Comparison of ENCODE assay signal across 12 mouse cellular contexts in genomic region chr4:53715977-53716376, GRCm38 (mm10). TPM values are rescaled to one million over a fixed set of nuclear protein-coding genes. Genes with fewer than 3 reads are reported as not detected.
A peak's percentile ranks its signal among the peaks of the same experiment; 100 is the strongest.
DNase-seq lines count a peak whose midpoint lies in the region; ATAC-seq and TF ChIP-seq lines count a peak whose summit lies in the region.
"Had no signal": no experiment of that assay in that cellular context is flagged by ENCODE, and none has a peak within 500 bp of the region (broad histone marks: within the 10 kb centered on the region; RNA-seq: fewer than 3 reads in every experiment).

No protein-coding gene starts in this region.

- no peaks in the 10 kb centered on the region for H3K9me3 ChIP-seq in heart, postnatal 0 days (replicated peaks; ENCODE audit: control insufficient read depth, low read length)
- H3K9me3 ChIP-seq in heart, embryonic 11.5 days (replicated peaks; ENCODE audit: control insufficient read depth, low read length) = no peaks in the 10 kb centered on the region
- H3K9me3 ChIP-seq: hindbrain, embryonic 13.5 days had no signal

- no peak overlapping the region for H3K4me3 ChIP-seq in heart, postnatal 0 days (ENCODE audit: low read depth, low read length)
- no peak overlapping the region for H3K4me3 ChIP-seq in heart, embryonic 11.5 days (ENCODE audit: low read depth, low read length)
- H3K4me3 ChIP-seq in thymus, adult 2 months (ENCODE audit: control insufficient read depth, insufficient read depth, low read length) = no peak overlapping the region

- no peak overlapping the region for H3K27ac ChIP-seq in heart, postnatal 0 days (ENCODE audit: low read depth)
- H3K27ac ChIP-seq in heart, embryonic 11.5 days (ENCODE audit: low read depth, low read length) = no peak overlapping the region
- H3K27ac ChIP-seq in thymus, adult 2 months (ENCODE audit: control insufficient read depth, insufficient read depth, low read length) = no peak overlapping the region
- H3K27ac ChIP-seq: hindbrain, embryonic 13.5 days had no signal

- H3K9ac ChIP-seq in heart, postnatal 0 days (replicated peaks; ENCODE audit: low read depth, low read length) = no peak overlapping the region
- no peak overlapping the region for H3K9ac ChIP-seq in heart, embryonic 11.5 days (ENCODE audit: low read depth, low read length)
- H3K9ac ChIP-seq: hindbrain, embryonic 13.5 days had no signal

- no peaks in the 10 kb centered on the region for H3K27me3 ChIP-seq in heart, postnatal 0 days (ENCODE audit: control insufficient read depth, insufficient read depth, low read length)
- H3K27me3 ChIP-seq in heart, embryonic 11.5 days (ENCODE audit: control insufficient read depth, insufficient read depth, low read length) = no peaks in the 10 kb centered on the region
- H3K27me3 ChIP-seq in thymus, adult 2 months (ENCODE audit: control insufficient read depth, insufficient read depth, low read length) = no peaks in the 10 kb centered on the region
- H3K27me3 ChIP-seq: hindbrain, embryonic 13.5 days had no signal

- TF ChIP-seq CTCF in heart, postnatal 0 days (IDR thresholded peaks at IDR 0.05; ENCODE audit: low read depth) = peak; percentile 14; the same call in 1 of the 2 replicates
- TF ChIP-seq CTCF in thymus, adult 2 months (IDR thresholded peaks at IDR 0.05; ENCODE audit: borderline replicate concordance, control insufficient read depth, extremely low read depth, insufficient read depth, low read length, poor library complexity) = 0 out of 2 replicates have a peak, but pooled peaks have one; percentile 32
- peak; percentile 22; the same call in 1 of the 2 replicates for TF ChIP-seq CTCF in brain, embryonic 14.5 days (IDR thresholded peaks at IDR 0.05; ENCODE audit: borderline replicate concordance, extremely low read depth, insufficient read depth, insufficient read length)

- no peak overlapping the region for H3K4me2 ChIP-seq in heart, postnatal 0 days (ENCODE audit: low read depth, low read length)
- no peak overlapping the region for H3K4me2 ChIP-seq in heart, embryonic 11.5 days

- no peak for TF ChIP-seq POLR2A in thymus, adult 2 months (IDR thresholded peaks at IDR 0.05; ENCODE audit: control insufficient read depth, extremely low read depth, insufficient read depth, low read length, poor library complexity)
- TF ChIP-seq POLR2A in brain, embryonic 14.5 days (IDR thresholded peaks at IDR 0.05; ENCODE audit: borderline replicate concordance, extremely low read depth, insufficient read depth, insufficient read length, poor library complexity, severe bottlenecking) = no peak

- peaks cover 4% of the 10 kb centered on the region; the same call in 1 of the 2 replicates for H3K4me1 ChIP-seq in heart, postnatal 0 days (ENCODE audit: control insufficient read depth, insufficient read depth)
- H3K4me1 ChIP-seq in heart, embryonic 11.5 days (ENCODE audit: control insufficient read depth, insufficient read depth, low read length) = 0 out of 2 replicates have a peak, but pooled peaks cover 2% of the 10 kb centered on the region
- H3K4me1 ChIP-seq in thymus, adult 2 months (replicated peaks; ENCODE audit: control insufficient read depth, insufficient read depth, low read length) = peaks cover 2% of the 10 kb centered on the region; the same call in 1 of the 2 replicates

- no peak for TF ChIP-seq EP300 in heart, postnatal 0 days (IDR thresholded peaks at IDR 0.05; ENCODE audit: low read depth)

- no peaks in the 10 kb centered on the region for H3K36me3 ChIP-seq in heart, postnatal 0 days (replicated peaks; ENCODE audit: control insufficient read depth, insufficient read depth, low read length)
- no peaks in the 10 kb centered on the region for H3K36me3 ChIP-seq in heart, embryonic 11.5 days (ENCODE audit: control insufficient read depth, insufficient read depth, low read length)
- no peaks in the 10 kb centered on the region for H3K36me3 ChIP-seq in thymus, adult 2 months (ENCODE audit: control insufficient read depth, insufficient read depth, low read length)

- no peak for ATAC-seq in heart, postnatal 0 days (ENCODE audit: insufficient read depth, low read depth)
- no peak for ATAC-seq in heart, embryonic 11.5 days (replicated peaks; ENCODE audit: insufficient number of reproducible peaks, low FRiP score, low TSS enrichment)
- ATAC-seq: midbrain, embryonic 16.5 days had no signal

- intact Hi-C loops in left cerebral cortex, postnatal 36 days (cut with DNase I) = no loop called here
- intact Hi-C loops in left cerebral cortex, postnatal 25 days (cut with DNase I) = no loop called here

- no peak for DNase-seq in heart, postnatal 0 days (ENCODE audit: low spot score)
- DNase-seq in thymus, adult 2 months = peak; percentile 25
- DNase-seq in thymus, postnatal 0 days (ENCODE audit: low spot score) = no peak
- DNase-seq in brain, embryonic 14.5 days (ENCODE audit: low read depth) = no peak
- peak; percentile 42 for DNase-seq in thymus, postnatal 4 days
- no peak for DNase-seq in left cerebral cortex, postnatal 36 days (ENCODE audit: low spot score in 2 of 2)
- DNase-seq in left cerebral cortex, postnatal 25 days (ENCODE audit: low spot score in 2 of 2) = no peak
- DNase-seq: gastrocnemius, postnatal 10 days; left cerebral cortex, postnatal 4 days had no signal

RNA-seq across cellular contexts. Expression of gene Fktn, which starts 2.2 kb away (rescaled TPM):
- total RNA-seq in heart, postnatal 0 days (2014; rRNA removed; ENCODE audit: low replicate concordance) = 6.9 and 7.2 TPM in 2 replicates
- polyA plus RNA-seq in heart, postnatal 0 days (2015; fragmentation: Nextera tagmentation; extraction: Ambion mirVana) = 10.6 and 12.8 TPM in 2 replicates
- polyA plus RNA-seq in heart, embryonic 11.5 days (2014; fragmentation: Nextera tagmentation; extraction: Ambion mirVana) = 14.5 and 15.9 TPM in 2 replicates
- polyA plus RNA-seq in thymus, adult 2 months (2012; rRNA removed) = 2.3 TPM in 2 replicates
- polyA plus RNA-seq in thymus, postnatal 0 days (2015; fragmentation: Nextera tagmentation; extraction: Ambion mirVana) = 4.3 and 4.4 TPM in 2 replicates
- polyA plus RNA-seq in brain, embryonic 14.5 days (2012; rRNA removed) = 14.5 and 16.0 TPM in 2 replicates
- total RNA-seq in left cerebral cortex, postnatal 36 days (2021) = 10 to 100 TPM; 24.9 to 30.0 TPM
- total RNA-seq in left cerebral cortex, postnatal 25 days (2021) = 10 to 100 TPM; 29.0 to 31.8 TPM

Comparison
In these comparisons a context has a peak if more than half of its experiments do, and no peak if none do; other contexts are left out.
1. DNase-seq: peak in thymus, adult 2 months (single experiment) and thymus, postnatal 4 days (single experiment); none in heart, postnatal 0 days (single experiment), thymus, postnatal 0 days (single experiment), brain, embryonic 14.5 days (single experiment), left cerebral cortex, postnatal 36 days (0 of 2) and left cerebral cortex, postnatal 25 days (0 of 2).
2. Peak in every context shown above with its lines, with median percentiles within 50 percentile points of each other: CTCF ChIP-seq.